Mouse (Mus musculus): ENCODE results near the gene Tor2a. TPM values are rescaled to one million over a fixed set of nuclear protein-coding genes. Genes with fewer than 3 reads are reported as not detected.

Gene Tor2a
- 41.6 and 43.8 TPM in 2 replicates for polyA plus RNA-seq (2012; rRNA removed)

- no peaks in the 10 kb centered on the region for H3K27me3 ChIP-seq (ENCODE audit: control insufficient read depth, insufficient read depth, low read length)
- H3K27ac ChIP-seq (ENCODE audit: insufficient read depth, low read length) = peak within 1 kb of the TSS; percentile 76
- peak within 1 kb of the TSS; percentile 73 for H3K4me3 ChIP-seq (replicated peaks; ENCODE audit: insufficient read depth, low read depth, low read length)
- DNase-seq = peak; percentile 96 to 97
- TF ChIP-seq CTCF (IDR thresholded peaks at IDR 0.05; ENCODE audit: borderline replicate concordance, insufficient read depth, low read depth, low read length) (peak; percentile 93), POLR2A (IDR thresholded peaks at IDR 0.05; ENCODE audit: borderline replicate concordance, insufficient read depth, low read length) (no peak)
- under 1% methylated on average over 66 of the region's 66 CpGs for WGBS
- H3K4me1 ChIP-seq (ENCODE audit: control insufficient read depth, insufficient read depth, low read length) = peaks cover 14% of the 10 kb centered on the region
Measured at GRCm38 (mm10) chr2:32757056-32757845, at the start of gene Tor2a. TSS of gene Tor2a (plus strand) at chr2:32757234.

DNA sequence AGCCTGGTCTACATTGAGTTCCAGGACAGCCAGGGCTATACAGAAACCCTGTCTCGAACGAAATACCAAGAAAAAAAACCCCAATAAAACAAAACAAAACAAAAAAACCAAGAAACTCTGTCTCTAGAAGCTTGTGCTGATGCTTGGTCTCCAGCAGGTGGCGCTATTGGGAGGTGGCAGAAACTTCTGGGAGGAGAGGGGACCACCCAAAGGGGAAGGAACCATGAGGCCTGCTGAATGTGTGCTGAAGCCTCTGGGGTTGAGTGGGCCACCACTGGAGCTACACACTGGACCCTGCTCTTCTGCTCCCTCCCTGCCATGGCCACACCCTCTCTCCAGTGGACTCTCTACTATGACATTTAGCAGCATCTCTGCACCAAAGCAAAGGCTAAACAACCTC is 48.4 kb upstream of the Tor2a start:
- 19% methylated on average over 3 of the region's 3 CpGs for WGBS
- Histone ChIP-seq H3K4me1 (ENCODE audit: control insufficient read depth, insufficient read depth, low read length) (0 out of 2 replicates have a peak, but pooled peaks cover 2% of the 10 kb centered on the region), H3K4me3 (replicated peaks; ENCODE audit: insufficient read depth, low read depth, low read length) (no peak overlapping the region), H3K27ac (ENCODE audit: insufficient read depth, low read length) (no peak overlapping the region), H3K27me3 (ENCODE audit: control insufficient read depth, insufficient read depth, low read length) (no peaks in the 10 kb centered on the region)
- no peak for DNase-seq
- no peak for TF ChIP-seq POLR2A (IDR thresholded peaks at IDR 0.05; ENCODE audit: borderline replicate concordance, insufficient read depth, low read length)
- TF ChIP-seq CTCF (IDR thresholded peaks at IDR 0.05; ENCODE audit: borderline replicate concordance, insufficient read depth, low read depth, low read length) = peak; percentile 66; the same call in 1 of the 2 replicates

DNA sequence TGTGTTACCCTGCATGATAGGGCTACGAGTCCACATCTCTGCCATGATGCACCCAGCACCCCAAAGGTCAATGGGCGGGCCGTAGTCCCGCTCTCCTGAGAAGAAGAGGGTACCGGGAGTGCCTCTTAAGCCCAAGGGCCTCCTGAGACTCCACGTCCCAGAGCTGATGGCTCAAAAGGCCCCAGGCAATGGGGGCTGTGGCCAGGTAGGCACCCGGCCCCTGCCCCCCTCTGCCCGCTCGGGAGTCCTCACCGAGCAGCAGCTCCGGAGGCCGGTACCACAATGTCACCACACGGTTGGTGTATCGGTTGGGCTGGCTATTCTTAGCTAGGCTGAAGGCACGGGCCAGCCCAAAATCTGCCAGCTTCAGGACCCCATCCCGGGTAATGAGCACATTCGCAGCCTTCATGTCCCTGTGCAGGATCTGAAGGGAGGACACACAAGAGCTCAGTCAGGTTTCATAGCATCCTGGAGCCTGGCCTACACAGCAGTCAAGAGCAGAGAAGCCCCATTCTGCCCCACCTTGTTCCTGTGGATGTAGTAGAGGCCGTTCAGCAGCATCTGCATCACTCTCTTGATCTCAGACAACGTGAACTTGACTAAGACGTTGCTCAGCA is 47.4 kb upstream of the Tor2a start:
- Histone ChIP-seq H3K4me3 (replicated peaks; ENCODE audit: insufficient read depth, low read depth, low read length) (no peak overlapping the region), H3K4me1 (ENCODE audit: control insufficient read depth, insufficient read depth, low read length) (peaks cover 2% of the 10 kb centered on the region; the same call in 1 of the 2 replicates), H3K27ac (ENCODE audit: insufficient read depth, low read length) (no peak overlapping the region), H3K27me3 (ENCODE audit: control insufficient read depth, insufficient read depth, low read length) (no peaks in the 10 kb centered on the region)
- TF ChIP-seq POLR2A (IDR thresholded peaks at IDR 0.05; ENCODE audit: borderline replicate concordance, insufficient read depth, low read length) (no peak), CTCF (IDR thresholded peaks at IDR 0.05; ENCODE audit: borderline replicate concordance, insufficient read depth, low read depth, low read length) (no peak)
- DNase-seq = no peak
- 88% methylated on average over 20 of the region's 20 CpGs for WGBS

- Histone ChIP-seq H3K27ac (ENCODE audit: insufficient read depth, low read length) (no peak overlapping the region), H3K4me3 (replicated peaks; ENCODE audit: insufficient read depth, low read depth, low read length) (no peak overlapping the region), H3K27me3 (ENCODE audit: control insufficient read depth, insufficient read depth, low read length) (no peaks in the 10 kb centered on the region), H3K4me1 (ENCODE audit: control insufficient read depth, insufficient read depth, low read length) (peaks cover 2% of the 10 kb centered on the region; the same call in 1 of the 2 replicates)
- WGBS = 80% methylated on average over 5 of the region's 5 CpGs
- no peak for DNase-seq
- TF ChIP-seq CTCF (IDR thresholded peaks at IDR 0.05; ENCODE audit: borderline replicate concordance, insufficient read depth, low read depth, low read length) = no peak
- no peak for TF ChIP-seq POLR2A (IDR thresholded peaks at IDR 0.05; ENCODE audit: borderline replicate concordance, insufficient read depth, low read length)
Measured at GRCm38 (mm10) chr2:32710425-32710824, 46.6 kb upstream of the Tor2a start.

DNA sequence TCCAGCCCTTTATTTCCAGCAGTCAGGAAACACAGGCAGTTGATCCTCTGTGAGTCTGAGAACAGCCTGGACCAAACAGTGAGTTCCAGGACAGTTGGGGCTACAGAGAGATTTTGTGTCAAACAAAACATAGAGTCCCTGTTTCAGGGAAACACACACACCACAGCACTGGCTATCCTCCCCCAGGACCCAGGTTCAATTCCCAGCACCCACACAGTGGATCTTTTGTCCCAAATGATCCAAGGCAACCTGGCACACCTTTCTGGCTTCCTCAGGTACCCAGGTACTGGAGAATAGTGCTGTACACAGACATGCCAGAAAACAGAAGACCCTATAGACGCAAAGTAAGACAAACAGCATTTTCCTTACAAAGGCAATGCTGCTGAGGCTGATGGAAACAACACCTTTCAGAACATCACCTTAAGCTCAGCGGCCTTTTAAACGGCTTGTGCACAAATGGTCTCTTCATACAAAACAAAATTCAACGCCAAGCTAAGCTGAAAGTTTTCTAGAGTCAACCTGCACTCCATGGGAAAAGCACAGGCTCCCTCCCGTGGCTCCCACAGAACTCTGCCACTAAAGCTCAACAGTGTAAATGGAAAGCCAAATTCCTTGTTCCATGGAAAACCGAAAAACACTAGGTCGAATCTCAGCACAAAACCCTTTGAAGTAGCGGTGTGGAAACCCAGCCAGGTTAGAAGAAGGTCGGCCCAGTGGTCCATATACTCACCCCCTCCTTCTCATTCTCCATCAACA is 45.6 kb upstream of the Tor2a start:
- peak overlapping the region; percentile 27; the same call in 1 of the 2 replicates for H3K27ac ChIP-seq (ENCODE audit: insufficient read depth, low read length)
- H3K27me3 ChIP-seq (ENCODE audit: control insufficient read depth, insufficient read depth, low read length) = no peaks in the 10 kb centered on the region
- WGBS = 27% methylated on average over 9 of the region's 9 CpGs
- H3K4me3 ChIP-seq (replicated peaks; ENCODE audit: insufficient read depth, low read depth, low read length) = peak overlapping the region; percentile 77
- DNase-seq = no peak
- peaks cover 2% of the 10 kb centered on the region; the same call in 1 of the 2 replicates for H3K4me1 ChIP-seq (ENCODE audit: control insufficient read depth, insufficient read depth, low read length)
- TF ChIP-seq POLR2A (IDR thresholded peaks at IDR 0.05; ENCODE audit: borderline replicate concordance, insufficient read depth, low read length) (no peak), CTCF (IDR thresholded peaks at IDR 0.05; ENCODE audit: borderline replicate concordance, insufficient read depth, low read depth, low read length) (no peak)

- under 1% methylated on average over 41 of the region's 41 CpGs for WGBS
- TF ChIP-seq POLR2A (IDR thresholded peaks at IDR 0.05; ENCODE audit: borderline replicate concordance, insufficient read depth, low read length) (no peak), CTCF (IDR thresholded peaks at IDR 0.05; ENCODE audit: borderline replicate concordance, insufficient read depth, low read depth, low read length) (no peak)
- peak overlapping the region; percentile 77 for H3K4me3 ChIP-seq (replicated peaks; ENCODE audit: insufficient read depth, low read depth, low read length)
- H3K4me1 ChIP-seq (ENCODE audit: control insufficient read depth, insufficient read depth, low read length) = peaks cover 2% of the 10 kb centered on the region; the same call in 1 of the 2 replicates
- peak overlapping the region; percentile 27 for H3K27ac ChIP-seq (ENCODE audit: insufficient read depth, low read length)
- H3K27me3 ChIP-seq (ENCODE audit: control insufficient read depth, insufficient read depth, low read length) = no peaks in the 10 kb centered on the region
- no peak for DNase-seq
Measured at GRCm38 (mm10) chr2:32712108-32712551, 44.9 kb upstream of the Tor2a start.

- H3K4me3 ChIP-seq (replicated peaks; ENCODE audit: insufficient read depth, low read depth, low read length) = peak overlapping the region; percentile 86
- peaks cover 2% of the 10 kb centered on the region; the same call in 1 of the 2 replicates for H3K4me1 ChIP-seq (ENCODE audit: control insufficient read depth, insufficient read depth, low read length)
- H3K27ac ChIP-seq (ENCODE audit: insufficient read depth, low read length) = peak overlapping the region; percentile 100
- DNase-seq = peak; percentile 95 to 97
- no peak for TF ChIP-seq CTCF (IDR thresholded peaks at IDR 0.05; ENCODE audit: borderline replicate concordance, insufficient read depth, low read depth, low read length)
- TF ChIP-seq POLR2A (IDR thresholded peaks at IDR 0.05; ENCODE audit: borderline replicate concordance, insufficient read depth, low read length) = no peak; the same call in 1 of the 2 replicates
- WGBS = under 1% methylated on average over 42 of the region's 44 CpGs
- no peaks in the 10 kb centered on the region for H3K27me3 ChIP-seq (ENCODE audit: control insufficient read depth, insufficient read depth, low read length)
Measured at GRCm38 (mm10) chr2:32712586-32712933, 44.5 kb upstream of the Tor2a start.

Data from cerebellum, adult 2 months (tissue).